Mouse (Mus musculus): ENCODE results near the gene Asphd2.

- TF ChIP-seq GATA1 (IDR thresholded peaks at IDR 0.05; ENCODE audit: borderline replicate concordance, low read length), result no peak
- no peak for TF ChIP-seq FLI1 (IDR thresholded peaks at IDR 0.05; ENCODE audit: low read length)
These were observed 24.9 kb upstream of the Asphd2 start for GRCm38 (mm10) chr5:112419535-112419934.

Data from megakaryocyte, embryonic 14.5 days (primary cell).